Mouse (Mus musculus): ENCODE measurements around the gene Slc16a10. TPM values are rescaled to one million over a fixed set of nuclear protein-coding genes. Genes with fewer than 3 reads are reported as not detected.

Gene Slc16a10
- polyA plus RNA-seq, 1 experiment from 2014 or later = 6.3 TPM

Other genes with a start within 250 kb of the Slc16a10 start
- 5.0 and 5.6 TPM in 2 replicates for gene Mfsd4b4, start 243.0 kb downstream of the Slc16a10 start, polyA plus RNA-seq (2016; fragmentation: Nextera tagmentation; extraction: Ambion mirVana)
- gene Mfsd4b2, start 215.3 kb downstream of the Slc16a10 start, polyA plus RNA-seq (2016; fragmentation: Nextera tagmentation; extraction: Ambion mirVana) = not detected in 2 replicates
- 0.15 TPM in 1 of 2 replicates, not detected in the other for gene Mfsd4b3, start 182.1 kb downstream of the Slc16a10 start, polyA plus RNA-seq (2016; fragmentation: Nextera tagmentation; extraction: Ambion mirVana)
- not detected in 2 replicates for gene Mfsd4b5, start 155.6 kb downstream of the Slc16a10 start, polyA plus RNA-seq (2016; fragmentation: Nextera tagmentation; extraction: Ambion mirVana)
- 0.12 TPM in 1 of 2 replicates, not detected in the other for gene Mfsd4b1, start 117.0 kb downstream of the Slc16a10 start, polyA plus RNA-seq (2016; fragmentation: Nextera tagmentation; extraction: Ambion mirVana)
- gene Rpf2, start 104.8 kb upstream of the Slc16a10 start, polyA plus RNA-seq (2016; fragmentation: Nextera tagmentation; extraction: Ambion mirVana) = 98.0 and 101 TPM in 2 replicates
- gene Gtf3c6, start 115.8 kb upstream of the Slc16a10 start, polyA plus RNA-seq (2016; fragmentation: Nextera tagmentation; extraction: Ambion mirVana) = 150 TPM in 2 replicates
- 93.7 and 96.8 TPM in 2 replicates for gene Amd1, start 159.9 kb upstream of the Slc16a10 start, polyA plus RNA-seq (2016; fragmentation: Nextera tagmentation; extraction: Ambion mirVana)
- gene Cdk19, start 197.3 kb upstream of the Slc16a10 start, polyA plus RNA-seq (2016; fragmentation: Nextera tagmentation; extraction: Ambion mirVana) = 3.8 and 4.7 TPM in 2 replicates